Mouse (Mus musculus) right cerebral cortex, postnatal 36 days (tissue): ENCODE results near the gene Fgf2.

Source experiments
- DNase-seq, 2 experiments: peaks; one replicate each; pipeline ENCODE4 v3.0.0; 2022; ENCODE audit warnings: low spot score in 2 of 2, mixed read lengths in 1 of 2

Gene Fgf2

DNA sequence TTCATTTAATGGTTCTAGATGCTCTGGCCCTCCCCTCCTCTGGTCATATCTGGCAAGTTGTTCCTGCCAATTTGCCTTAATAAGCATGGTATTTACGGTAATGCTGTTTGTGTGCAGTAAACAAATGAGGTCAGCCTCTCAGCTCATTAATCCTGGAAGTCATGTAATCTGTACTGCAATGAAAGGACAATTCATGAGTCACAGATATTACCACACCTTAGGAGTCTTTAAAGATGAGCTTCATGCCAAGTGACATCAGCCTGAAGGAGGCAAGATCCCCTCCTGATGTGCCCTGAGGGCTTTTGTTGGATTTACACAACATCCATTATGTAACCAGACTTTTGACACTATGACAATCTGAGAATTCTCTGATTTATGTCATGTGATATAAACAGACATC is 6.6 kb downstream of the Fgf2 start:
- no peak for DNase-seq

DNA sequence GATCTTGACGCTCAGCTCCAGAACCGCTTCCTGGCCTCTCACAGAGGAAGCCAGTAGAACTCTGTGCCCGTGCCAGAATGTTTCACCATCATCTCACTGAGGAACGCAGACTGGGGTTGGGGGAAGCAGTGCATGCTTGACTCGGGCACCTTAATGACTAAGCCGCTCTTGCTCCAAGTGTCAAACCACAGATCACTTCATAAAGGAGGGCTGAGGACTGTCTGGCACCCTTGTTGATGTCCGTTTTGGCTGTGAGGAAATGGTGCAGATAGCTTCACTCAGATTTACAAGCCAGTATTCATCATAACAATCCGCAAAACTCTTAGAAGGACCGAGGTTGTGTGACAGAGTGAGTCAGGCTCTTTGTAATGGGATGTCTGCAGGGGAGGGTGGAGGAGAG is 12.6 kb downstream of the Fgf2 start:
- DNase-seq: no peak

DNA sequence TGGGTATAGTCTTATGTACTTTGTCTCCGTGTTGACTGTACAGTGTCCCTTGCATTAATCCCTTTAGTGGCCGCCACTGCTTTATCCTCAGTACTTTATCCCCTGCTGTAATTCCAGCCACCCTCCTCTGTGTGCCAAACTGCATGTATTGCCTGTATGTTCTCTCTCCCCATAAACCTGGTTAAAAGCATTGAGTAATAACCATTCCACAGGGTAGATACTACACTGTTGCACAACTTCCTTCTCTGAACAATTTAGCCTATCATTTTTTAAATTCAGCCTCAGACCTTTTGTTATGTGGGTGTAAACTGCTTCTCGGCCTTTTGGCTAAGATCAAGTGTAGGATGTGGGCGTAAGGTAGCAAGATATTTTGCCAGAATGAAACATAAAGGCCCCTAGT is 17.0 kb downstream of the Fgf2 start:
- DNase-seq: no peak

DNA sequence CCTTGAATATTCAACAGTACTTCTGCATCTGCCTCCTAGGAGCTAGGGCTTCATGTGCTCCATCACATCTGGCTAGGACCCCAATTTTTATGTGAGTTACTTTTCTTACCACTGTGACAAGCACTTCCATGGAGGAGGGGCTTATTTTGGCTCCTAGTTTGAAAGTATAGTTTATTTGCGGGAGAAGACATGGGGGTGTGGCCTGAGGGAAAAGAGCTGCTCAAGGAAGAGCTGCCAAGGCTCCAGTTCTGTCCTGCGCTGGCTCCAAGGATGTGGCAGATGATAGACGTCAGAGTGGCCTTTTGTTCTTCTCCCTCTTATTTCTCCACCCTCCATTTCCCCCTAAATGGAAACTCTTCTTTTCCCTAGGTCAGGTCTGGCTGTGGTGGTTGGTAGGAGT is 17.8 kb downstream of the Fgf2 start:
- no peak for DNase-seq

DNA sequence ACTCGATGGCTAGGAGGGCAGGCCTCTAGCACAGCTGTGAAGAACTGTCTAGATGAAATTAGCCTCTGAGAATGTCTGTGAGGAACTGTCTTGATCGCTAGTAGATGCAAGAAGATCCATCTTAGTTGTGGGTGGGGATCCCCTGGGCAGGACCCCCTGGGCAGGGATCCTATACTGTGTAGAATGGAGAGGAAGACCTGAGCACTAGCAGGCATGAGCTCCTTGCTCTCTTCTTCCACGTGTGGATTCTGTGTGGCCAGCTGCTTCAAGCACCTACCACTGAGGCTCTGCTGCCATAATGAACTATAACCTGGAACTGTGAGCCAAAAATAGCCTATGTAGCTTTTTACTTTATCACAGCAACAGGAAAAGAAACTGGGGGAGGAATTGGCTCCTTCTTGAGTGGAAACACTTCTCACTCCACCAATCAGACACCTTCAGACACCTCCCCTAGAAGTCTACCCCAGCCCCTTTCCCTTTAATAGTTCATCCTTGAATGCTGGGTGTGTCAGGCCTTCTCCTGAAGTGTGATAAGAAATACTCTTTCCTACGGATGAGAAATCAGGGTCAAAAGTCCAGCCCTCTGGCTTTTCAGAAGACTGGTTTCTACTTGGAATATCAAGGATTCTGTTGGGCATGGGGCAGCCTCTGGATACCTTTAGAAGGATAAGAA is 18.4 kb downstream of the Fgf2 start:
- no peak for DNase-seq

DNA sequence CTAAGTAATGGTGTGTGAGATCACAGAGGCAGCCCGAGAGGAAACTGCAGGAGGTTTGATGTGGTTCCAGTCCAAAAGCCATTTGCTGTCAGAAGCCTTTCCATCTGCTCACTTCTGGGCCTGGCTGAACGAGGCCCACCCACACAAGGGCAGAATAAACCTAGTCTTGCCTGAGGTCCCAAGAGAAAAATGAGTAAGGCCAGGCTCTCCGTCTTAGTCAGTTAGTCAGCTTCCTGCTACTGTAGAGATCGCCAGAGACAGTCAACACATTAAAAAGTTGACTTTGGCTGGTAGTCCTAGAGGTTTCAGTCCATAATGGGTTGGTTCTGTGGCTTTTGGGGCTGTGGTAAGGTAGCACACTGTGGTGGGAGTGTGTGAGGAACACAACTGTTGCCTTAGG is 22.3 kb downstream of the Fgf2 start:
- DNase-seq: no peak

DNA sequence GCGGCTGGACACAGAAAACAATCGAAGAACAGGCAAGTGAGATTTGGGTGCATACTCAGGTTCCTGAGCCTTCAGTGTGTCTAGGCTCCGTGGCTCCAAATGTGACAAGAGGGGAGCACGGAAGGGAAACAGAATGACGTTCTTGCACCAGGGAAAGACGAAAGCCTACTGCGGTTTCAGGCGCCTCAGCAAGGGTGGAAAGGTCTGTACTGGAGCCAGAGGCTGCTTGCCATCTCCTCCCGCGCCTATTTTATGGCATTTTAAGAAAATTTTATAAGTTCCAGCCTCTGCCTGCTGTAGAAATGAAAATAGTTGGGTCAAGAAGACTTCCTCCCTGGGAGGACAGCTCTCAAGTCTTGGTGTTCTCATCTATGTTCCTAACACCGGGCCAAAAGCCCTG is 25.6 kb downstream of the Fgf2 start:
- DNase-seq: no peak

DNA sequence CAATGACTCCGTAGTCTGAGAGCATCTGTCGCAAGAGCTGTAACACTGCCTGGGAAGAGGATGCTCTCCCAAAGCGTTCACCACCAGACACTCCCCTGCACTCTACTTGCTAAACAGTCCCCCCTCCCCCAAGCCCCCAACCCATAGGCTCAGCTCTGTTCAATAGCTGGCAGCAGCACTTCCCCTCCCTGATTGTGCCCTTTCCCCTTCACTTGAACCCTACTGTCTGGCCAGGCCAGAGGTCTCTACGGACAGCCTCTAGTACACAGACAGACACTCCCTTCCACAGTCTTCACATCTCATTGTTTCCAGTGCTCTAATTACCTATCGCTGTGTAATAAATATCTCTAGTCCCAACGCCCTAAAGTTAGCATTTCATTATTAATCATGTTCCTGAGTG is 29.8 kb downstream of the Fgf2 start:
- no peak for DNase-seq

DNA sequence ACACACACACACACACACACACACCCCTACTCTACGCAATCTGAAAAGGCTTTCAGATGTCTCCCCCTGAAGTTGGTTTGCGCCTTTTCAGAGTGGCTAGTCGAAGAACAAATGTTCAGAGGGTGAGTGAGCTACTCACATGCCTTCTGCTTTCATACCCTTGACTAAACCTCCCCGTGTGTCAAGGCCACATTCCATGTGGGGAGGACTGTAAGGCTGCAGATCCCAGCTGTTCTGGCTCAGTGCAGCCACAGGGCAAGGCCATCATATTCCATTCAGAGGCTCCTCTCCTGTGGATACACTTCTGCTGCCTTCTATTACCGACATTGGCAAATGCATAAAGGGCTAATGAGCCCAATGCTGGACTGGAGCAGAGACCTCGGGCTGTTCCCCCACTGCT is 30.3 kb downstream of the Fgf2 start:
- no peak for DNase-seq

DNA sequence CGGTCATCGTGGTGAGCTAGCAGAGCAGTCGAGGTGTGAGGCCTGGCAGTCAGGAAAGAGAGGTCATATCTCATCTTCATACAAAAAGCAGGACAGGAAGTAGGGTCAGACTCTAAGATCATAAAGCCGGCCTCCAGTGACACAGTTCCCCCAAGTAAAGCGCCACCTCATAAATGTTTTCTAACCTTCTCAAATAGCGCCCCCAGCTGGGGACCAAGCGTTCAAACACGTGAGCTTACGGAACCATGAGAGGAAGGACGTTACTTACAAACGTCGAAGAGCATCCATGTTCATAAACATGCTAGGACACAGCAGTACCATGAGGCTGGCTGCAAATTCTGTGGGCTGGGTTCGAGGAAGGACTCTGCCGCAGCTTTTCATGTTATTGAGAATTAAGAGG is 31.1 kb downstream of the Fgf2 start:
- DNase-seq: no peak

DNA sequence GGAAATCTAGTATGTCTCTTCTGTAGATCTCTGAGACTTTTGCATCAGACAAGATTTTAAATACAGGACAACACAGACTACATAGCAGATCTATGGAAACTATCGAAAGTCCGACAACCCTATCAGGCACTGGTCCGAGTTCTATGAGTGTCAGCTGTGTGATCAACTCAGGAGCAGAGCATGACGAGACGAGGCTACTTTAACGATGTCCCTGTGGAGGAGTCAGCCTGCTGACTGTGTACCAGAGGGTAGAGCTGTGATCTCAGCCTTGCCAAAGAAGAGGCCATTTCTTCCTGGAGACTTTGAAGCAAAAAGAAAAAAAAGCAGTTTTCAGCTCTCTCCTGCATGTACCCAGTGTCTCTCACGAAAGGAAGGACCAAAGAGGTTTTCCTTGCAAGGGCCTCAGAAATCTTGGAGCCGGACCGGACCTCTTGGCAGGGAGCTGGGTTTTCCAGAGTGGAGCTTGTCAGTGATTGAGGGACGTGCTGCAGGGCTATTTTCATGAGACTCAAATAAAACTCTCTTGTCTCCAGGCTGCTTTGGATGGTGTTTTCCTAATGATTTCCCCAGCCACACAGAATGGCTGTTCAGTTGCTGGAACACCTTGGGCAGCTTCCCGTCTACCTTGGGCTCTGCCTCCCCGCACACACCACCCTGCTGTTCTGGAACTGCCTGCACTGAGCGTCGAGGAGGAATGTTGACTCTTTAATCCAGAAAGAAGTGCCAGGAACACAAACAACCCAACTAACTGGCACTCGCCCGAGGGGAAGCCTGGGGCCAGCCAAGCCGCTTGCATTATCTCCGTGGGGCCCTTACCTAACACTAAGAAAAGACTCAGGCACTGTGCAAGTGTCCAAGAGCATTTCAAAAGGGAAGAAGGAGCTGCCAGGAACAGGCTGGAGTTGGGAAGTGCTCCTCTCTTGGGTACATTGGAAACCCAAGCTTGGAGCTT is 32.1 kb downstream of the Fgf2 start:
- DNase-seq: peak in 1 of 2 experiments; percentile 7

DNA sequence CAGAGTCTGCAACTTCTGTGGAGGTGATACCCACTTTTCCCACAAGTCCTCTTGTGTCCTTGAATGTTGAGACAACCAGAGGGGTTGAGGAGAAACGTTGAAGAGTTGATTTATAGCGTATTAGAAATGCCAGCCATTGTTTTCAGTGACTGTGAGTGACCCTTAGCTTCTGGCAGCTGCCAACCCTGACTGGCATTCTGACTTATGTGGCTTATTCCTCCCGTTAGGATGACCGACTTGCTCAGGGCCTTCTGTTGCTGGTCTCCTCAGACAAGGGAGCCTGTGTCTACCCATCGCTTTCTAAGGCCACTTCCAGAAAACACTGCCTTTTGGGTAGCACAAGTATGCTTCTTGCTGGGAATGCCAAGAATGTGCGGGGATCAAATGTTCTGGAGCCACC is 33.3 kb downstream of the Fgf2 start:
- no peak for DNase-seq

DNA sequence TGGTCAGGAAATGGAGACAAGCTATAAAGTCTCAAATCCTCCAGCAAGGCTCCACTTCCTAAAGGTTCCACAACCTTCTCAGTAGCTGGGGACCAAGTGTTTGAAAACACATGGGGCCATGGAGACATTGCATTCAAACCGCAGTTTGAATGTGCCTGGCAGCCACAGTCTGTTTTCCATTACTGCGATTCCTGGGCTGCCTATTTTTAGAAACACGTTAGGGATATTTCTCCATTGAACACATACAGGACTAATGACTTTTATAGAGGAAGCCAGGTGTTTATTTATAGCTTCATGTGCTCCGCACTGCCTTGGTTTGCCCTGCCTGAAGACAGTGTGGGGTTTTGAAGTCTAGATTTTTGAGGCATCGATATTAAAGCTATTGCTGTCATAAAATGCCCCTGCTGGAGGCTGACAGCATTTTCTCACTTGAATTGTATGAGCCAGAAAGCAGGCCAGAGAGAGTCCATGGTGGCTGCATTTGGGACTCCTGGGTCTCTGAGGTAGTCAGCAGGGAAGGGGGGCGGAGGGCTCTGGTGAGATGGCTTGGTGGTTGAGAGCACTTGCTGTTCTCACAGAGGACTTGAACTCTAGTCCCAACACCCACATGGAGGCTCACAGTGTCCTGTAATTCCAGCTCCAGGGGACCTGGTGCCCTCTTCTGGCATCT is 35.1 kb downstream of the Fgf2 start:
- DNase-seq: no peak

DNA sequence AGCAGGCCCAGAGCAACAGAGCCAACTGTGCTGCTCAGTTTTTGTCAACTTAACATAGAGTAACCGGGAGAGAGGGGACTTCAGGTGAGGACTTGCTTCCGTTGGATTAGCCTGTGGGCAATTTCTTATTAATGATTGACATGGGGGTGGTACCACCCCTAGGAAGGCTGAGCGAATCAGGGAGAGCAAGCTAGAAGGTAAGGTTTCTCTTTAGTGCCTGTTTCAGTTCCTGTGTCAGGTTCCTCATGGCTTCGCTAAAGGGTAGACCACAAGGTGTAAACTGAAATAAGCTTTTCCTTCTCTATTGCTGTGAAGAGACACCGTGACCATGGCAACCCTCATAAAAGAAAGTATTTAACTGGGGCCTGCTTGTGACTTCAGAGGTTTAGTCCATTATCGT is 39.2 kb downstream of the Fgf2 start:
- no peak for DNase-seq

DNA sequence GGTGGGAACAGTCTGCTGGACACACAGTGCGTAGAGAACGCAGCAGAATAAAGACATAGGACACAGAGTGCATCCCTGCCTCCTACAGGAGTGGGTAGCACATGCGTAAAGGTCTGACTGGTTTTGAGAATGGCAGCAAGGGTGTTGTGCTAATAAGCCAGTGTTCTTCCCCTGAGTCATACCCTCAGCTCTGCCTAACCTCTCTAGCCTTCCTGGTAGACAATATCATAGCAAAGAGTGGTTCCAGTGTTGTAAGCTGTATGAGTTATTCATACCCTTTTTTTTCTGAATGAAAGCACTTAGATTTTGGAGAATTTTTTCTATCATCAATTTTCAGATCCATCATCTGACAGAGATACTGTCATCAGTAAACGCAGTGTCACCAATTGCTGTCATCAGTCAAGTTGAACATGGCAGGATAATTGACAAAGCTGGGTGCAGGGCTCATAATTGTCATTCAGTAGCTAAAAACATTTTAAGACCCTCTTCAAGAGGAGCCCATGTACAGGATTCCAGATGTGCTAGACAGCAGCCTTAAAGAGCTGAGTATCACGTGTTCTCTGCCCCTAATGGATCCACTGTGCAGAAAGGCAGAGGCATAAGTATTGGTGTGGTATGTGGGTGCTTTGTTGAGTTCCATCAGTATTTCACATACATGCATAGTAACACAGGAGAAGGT is 48.9 kb downstream of the Fgf2 start:
- no peak for DNase-seq

DNA sequence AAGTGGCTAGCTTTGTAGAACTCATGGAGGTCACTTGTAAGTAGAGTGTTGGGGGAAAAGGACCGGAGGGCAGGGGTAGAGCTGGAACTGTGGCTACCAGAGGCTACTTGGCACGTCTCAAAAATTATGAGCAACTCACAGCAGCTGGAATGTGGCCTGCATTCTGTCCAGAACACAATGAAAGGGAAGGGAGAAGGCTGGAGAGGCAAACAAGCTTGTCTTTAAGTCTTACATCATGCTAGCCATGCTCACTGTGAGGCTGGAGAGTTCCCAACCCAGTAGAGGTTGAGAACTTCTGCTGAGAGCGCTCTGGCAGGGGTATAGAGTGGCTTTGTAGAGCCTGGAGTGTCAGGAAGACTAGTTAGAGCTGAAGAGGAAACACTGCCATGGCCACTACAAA is 49.5 kb downstream of the Fgf2 start:
- no peak for DNase-seq

DNA sequence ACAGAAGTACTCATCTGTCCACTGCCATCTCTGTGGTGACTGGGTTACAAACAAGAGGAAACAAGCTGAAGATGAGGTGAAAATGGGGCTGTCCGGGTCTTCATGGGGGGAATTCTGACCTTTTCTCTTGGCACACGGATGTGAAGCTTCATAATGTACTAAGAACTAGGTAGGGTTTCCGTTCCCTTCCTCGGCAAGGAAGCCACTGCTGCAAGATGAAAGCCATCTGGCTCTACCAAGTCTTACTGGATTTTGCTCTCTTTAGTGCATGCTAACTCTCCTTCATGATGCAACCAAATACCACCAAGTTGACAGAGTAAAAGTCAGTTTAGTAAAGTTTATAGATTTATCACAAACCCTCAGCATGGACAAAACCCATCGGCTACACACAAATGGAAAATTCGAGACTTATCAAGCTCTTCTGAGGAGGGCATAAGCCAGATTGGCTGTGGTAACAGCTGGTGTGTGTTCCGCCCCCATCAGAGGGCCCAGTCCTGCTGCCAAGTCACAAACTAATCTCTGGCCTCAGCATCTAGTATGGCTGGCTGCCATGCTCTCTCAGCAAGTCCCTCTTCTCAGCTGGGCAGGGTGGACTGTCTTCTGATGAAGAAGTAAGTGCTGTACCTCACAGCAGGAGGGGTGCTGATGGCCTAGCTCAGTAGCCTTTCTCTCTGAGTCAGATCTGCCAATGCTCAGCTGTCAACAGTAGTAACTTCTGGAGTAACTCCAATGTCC is 50.7 kb downstream of the Fgf2 start:
- DNase-seq: no peak

DNA sequence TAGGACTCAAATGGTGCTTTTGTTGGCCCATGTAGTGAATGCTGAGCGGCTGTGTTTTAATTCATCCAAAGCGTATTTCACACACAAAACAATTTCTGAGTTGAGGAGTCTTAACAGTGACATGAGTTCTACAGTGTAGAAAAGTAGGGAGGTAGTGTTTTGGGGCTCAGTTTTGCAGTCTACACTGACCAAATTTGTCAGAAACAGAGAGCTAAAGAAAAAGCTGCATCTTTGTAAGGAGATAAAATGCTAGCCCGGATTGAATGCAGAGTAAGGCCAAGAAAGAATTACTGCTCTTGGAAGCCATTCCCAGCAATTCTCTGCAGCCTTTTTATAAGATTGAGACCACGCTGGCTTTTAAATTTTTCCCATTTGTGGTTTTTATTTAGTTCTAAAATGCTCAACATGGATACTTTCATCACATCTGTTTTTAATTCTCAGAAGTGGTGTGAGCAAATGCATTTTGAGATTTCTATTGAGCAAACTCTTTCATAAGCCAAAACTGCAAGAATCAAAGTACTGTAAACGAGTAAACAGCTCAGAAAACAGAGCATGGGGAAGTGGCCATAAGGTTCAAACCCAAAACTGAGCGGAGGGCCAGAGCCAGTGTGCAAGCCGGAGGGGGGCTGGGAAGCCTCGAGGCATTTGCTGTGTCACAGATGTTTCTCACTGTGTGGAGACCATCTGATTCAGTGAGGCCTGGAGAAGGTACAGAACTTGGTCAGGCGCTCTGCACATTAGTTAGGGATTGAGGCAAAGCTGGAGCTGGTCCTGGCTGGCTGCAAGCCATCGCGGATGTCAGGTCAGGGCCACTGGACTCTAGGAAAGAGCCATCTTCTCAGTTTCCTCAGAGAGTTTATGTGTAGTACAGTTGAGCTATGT is 53.8 kb downstream of the Fgf2 start:
- no peak for DNase-seq

DNA sequence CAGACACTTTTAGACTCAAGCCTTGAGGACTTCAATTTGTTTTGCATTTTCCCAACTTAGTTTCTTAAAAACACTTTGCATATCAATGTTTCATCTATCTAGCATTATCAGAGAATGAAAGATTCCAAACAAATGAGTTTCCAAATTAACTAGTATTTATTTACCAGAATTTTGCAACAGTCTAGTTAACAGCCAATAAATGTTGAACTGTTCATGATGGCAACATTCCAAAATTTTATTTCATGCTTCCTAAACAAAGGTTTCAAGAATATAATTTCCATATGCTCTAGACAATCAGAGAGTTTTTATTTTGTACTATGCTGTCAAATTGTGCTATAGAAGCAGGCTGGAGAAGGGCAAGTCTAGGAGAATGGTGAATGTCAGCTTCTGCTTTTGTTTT is 59.5 kb downstream of the Fgf2 start:
- no peak for DNase-seq

DNA sequence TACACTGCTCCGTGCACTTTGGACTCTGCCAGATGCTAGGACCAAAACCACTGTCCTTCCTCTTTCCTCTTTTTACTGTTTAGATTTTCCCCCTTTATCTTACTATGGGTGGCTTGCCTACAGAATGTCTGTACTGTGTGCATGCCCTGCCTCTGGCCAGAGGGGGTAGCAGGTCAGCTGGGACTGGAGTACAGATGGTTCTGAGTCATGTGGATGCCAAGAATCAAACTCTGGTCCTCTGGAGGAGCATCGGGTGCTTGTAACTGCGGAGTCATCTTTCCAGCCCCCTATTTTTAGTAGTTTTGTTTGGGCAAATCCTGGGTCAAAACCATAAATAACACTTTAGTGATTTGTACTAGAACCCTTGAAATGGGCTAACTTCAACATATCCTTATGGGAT is 65.3 kb downstream of the Fgf2 start:
- DNase-seq: no peak
